Mouse (Mus musculus) naive thymus-derived CD4-positive, alpha-beta T cell, adult 5 months (primary cell): ENCODE data around the gene Cd1d1. TPM values are rescaled to one million over a fixed set of nuclear protein-coding genes. Genes with fewer than 3 reads are reported as not detected.

Experiments
- polyA plus RNA-seq: library from polyadenylated mRNA; unstranded; fragments of 100-300 nt; shearing (Covaris generic); gene quantifications from one replicate; pipeline ENCODE4 v1.2.1, GENCODE M21; 2017

The Cd1d1 gene
- 100.0 TPM for polyA plus RNA-seq

GRCm38 (mm10) chr3:86999415-86999740 is at the start of gene Cd1d1:
Gene Cd1d1 (minus strand): TSS chr3:86999441.

Other genes starting within 250 kb of the Cd1d1 start
- 2.2 TPM for gene Dclk2, start 78.6 kb downstream of the Cd1d1 start, polyA plus RNA-seq
- gene Kirrel, start 175.3 kb upstream of the Cd1d1 start, polyA plus RNA-seq: not detected